Mouse (Mus musculus): Measurements from ENCODE around the gene Vmn2r19. TPM values are rescaled to one million over a fixed set of nuclear protein-coding genes. Genes with fewer than 3 reads are reported as not detected.
"Not testable (repeated sequence)": the region's sequence is repeated elsewhere in the genome, so short reads cannot be mapped to it uniquely, and the experiment has no call there.

The Vmn2r19 gene
- total RNA-seq (2021): not detected

DNA sequence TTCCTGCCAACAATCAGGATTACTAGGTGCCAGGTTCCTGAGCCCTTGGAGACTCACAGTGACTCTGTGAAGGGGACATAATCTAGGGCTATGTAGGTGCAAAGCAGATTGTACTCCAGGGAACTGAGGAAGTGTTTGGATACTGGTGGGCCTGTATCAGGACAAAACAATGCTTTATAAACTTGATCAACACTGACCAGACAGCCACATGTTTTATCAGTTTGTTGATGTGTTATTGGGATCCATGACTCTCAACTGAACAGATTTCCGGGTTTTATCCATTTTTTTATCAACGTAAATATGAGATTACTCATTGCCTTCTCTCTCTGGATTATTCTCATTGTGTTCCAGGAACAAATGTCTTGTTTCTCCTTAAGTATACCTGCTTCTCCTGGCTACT is at the start of gene Vmn2r19:
Gene Vmn2r19 (plus strand): TSS at position 301 of the 400 bp plus-strand sequence.
- no peak for DNase-seq (ENCODE audit: extremely low spot score in 1 of 2, low spot score in 1 of 2)

DNA sequence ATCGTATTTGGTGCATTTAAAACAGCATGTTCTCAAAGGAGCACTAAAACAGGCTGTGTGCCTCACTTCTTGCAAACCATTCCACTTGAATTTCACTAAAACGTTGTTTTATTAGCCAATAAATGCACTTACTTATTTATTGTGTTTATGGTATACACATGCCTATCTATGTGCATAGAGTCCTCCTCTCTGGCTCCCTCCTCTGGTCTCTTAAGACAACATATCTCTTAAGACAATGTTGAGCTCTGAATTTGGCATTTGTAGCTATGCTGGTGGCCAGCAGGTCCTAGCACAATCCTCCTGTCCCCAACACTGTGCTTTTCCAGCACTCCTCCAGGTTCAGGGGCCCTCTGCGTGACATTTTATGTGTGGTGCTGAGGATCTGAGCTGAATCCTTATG is 49.2 kb upstream of the Vmn2r19 start:
- DNase-seq (ENCODE audit: extremely low spot score in 1 of 2, low spot score in 1 of 2): no peak

DNA sequence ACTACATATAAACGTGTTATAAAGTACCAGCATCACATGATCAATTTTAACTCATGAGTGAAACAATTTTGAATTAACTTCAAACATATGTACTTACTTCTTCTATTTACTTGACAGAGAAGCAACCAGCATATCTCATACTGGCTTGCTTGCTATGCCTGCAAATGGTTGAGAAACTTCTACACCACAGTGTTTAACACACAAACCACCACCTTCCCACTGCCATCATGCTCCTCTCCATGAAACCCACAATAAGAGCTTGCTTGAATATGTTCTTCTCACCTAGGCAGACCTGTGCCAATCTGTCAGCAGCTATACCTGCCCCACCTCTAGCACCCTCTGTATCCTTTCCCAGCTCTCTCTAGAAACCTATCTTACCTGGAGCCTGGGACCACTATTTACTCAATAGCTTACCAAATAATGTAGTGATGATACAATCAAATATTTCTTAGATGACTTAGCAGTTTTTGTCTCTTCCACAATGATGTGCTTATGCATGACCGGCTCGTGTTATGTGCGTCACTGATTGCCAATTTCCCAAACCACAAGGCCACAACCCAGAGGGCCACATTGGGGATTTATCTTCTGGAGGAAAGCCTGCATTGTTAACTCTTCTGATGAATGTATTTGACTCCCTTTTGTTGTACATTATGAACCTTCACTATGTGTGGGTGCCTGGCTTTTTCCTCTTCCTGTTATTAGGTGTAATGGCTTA is 48.1 kb upstream of the Vmn2r19 start:
- DNase-seq (ENCODE audit: extremely low spot score in 1 of 2, low spot score in 1 of 2): no peak

DNA sequence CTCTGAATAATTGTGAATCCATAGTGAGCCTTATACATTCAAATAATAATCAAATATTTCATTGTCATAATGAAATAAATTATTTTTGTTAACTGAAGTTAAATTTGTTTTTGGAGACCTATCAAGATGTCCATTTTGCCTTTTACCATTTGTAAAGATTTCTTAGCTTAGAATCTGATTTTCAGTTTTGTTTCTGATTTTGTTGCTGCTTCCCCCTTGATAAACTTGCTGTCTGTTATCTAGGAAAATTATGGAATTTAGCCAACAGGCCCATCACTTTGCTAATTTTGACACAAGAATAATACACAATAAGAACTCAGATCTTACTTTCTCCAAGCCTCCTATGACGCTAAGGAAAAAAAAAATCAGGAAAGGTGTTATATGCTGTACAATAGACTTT is 47.3 kb upstream of the Vmn2r19 start:
- no peak for DNase-seq (ENCODE audit: extremely low spot score in 1 of 2, low spot score in 1 of 2)

DNA sequence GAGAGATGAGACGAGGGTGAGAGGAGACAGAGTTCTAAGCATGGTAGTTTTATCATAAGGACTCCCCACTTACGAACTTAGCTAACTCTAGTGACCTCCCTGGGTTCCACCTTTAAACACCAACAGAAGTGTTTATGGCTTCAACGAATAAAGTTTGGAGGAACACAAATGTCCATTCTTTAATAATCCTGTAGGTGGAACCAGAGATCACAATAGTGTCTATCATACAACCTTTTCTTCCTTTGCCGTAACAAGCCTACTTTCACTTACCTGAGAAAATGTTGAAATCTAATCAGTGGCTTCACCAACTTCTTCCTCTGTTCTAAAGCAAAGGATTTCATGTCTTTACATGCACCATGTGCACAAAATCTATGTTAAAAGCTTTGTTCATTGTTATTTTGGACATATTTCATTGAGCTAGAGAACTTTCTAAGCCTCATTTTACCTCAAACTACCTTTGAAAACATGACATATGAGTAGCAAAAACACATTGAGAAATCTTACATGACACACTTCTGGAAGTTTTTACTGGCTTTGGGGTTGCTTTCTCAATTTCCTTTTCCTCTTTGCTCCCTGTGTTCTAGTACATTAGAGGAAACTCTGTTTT is 46.5 kb upstream of the Vmn2r19 start, which contains the start of gene Clec4d:
Gene Clec4d (plus strand): TSS at position 557 of the 607 bp plus-strand sequence.
- no peak for DNase-seq (ENCODE audit: extremely low spot score in 1 of 2, low spot score in 1 of 2)

DNA sequence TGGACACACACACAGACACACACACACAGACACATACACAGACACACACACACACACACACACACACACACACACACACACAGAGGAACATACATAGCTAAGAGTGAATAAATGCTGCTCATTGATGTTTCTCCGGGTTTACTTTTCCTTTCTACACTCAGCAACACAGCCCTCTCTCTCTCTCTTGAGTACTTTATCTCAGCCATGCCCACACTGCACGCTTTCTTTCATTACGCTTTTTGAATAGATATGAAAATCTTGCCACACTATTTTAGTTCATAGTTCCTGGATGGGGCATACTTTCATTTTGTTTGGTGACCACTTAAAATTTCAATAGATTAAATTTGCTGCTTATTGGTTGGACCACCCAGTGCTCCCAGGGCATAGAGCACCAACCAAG is 43.9 kb upstream of the Vmn2r19 start:
- no peak for DNase-seq (ENCODE audit: extremely low spot score in 1 of 2, low spot score in 1 of 2)

DNA sequence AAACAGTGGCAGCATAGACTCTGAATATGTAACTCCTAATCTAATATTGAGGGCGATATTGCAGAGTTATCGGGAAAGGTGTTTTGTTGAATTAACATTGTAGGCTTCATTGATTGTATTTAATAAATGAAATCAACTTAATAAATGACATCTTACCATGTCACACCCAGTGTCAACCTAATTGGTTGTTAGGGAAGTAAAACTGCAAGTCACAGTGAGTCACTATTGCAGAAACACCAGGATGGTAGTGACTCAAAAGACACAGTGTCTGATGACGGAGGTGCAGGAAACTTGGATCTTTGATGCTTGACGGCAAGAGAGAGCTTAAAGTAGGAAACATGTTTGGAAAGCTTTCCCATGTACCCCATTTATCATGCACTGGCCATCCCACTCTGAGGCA is 42.3 kb upstream of the Vmn2r19 start:
- DNase-seq (ENCODE audit: extremely low spot score in 1 of 2, low spot score in 1 of 2): no peak

DNA sequence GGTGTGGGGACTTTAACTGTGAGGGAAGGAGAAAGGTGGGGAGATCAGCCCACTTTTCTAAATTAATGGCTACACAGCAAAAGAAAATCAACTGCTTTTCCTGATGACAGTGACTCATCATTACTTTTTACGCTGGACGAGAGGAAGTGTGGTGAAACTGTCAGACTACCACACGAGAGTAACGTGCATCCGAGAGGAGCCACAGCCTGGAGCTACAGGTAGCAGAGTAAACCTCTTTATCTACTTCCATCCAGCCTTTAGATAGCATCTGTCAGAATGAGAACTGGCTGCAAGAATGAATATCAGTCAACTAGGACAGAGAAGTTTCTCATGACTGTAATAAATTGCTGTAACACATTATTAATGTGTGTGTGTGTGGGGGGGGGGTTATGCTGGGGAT is 41.2 kb upstream of the Vmn2r19 start:
- no peak for DNase-seq (ENCODE audit: extremely low spot score in 1 of 2, low spot score in 1 of 2)

DNA sequence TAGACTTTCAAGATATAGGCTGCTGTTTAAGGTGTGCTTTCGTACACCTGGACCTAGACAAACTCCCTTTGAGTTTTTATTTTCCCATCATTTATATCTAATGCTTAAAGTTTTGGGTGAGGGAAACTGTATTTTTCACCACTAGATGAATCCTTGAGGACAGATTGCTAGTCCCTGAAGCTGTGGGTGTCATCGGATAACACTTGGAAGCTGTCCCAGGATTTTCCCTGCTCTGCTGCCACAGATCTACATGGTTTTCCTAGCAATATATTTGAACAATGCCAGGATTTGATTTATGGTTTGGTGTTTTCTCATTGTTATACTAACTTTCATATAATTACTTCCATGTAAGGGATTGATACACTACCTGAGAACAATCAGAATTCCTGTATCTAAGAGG is 28.7 kb upstream of the Vmn2r19 start:
- no peak for DNase-seq (ENCODE audit: extremely low spot score in 1 of 2, low spot score in 1 of 2)

DNA sequence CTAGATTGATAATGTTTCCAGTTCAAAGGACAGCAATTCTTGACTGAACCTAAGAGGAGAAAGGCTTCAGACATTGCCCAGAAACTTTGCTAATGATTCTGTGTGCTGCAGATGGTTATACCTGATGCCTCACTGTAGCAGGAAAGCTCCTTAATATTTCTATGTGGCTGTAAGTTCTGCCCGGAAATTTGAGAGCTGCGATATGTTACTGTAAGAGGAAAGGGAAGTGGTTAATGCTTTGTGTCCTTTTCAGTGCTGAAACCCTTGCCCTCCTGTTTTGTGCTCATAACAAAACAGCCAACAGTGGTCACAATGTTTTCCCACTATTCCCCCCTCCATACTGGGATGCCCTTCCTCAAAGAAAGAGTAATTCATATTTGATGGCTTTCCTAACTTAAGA is 21.8 kb upstream of the Vmn2r19 start:
- no peak for DNase-seq (ENCODE audit: extremely low spot score in 1 of 2, low spot score in 1 of 2)

DNA sequence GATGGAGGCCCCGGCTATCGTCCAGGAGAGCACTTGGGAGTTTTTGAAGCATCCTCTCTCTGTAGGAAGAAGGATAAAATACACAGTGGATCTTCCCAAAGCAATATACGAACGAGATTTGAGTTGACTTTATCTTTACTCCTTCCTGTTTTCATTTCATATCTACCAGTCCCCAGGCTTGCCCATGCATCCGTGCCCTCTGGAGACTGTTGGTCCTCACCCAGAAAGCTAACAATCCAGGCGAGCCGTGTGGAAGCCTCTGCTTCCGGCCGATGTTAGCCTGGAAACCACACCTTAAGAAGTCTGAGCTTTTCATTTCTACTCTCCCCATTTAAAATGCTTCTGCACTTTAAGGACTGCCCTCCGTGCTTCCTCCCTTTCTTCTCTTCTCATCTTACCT is 19.2 kb upstream of the Vmn2r19 start:
- no peak for DNase-seq (ENCODE audit: extremely low spot score in 1 of 2, low spot score in 1 of 2)

DNA sequence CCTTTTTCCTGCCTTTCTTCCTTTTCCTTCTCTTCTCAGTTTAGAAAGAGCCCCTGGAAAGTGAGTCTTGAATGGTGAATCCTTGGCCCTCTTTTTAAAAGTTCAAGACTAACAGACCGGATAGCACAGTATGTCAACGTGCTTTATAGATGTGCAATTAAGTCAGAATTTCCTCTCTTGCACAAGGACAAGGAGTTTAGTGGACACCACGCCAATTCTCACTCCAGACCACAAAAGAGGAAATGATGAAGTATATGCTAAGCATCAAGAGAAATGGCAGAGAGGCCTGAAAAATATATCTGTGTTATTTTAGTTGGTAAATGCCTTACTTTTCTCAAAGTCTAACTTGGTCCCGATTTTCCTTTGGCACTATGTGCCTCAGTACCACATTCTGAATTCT is 18.4 kb upstream of the Vmn2r19 start, which contains the start of gene Clec4e:
Gene Clec4e (minus strand): TSS at position 118 of the 400 bp plus-strand sequence.
- no peak for DNase-seq (ENCODE audit: extremely low spot score in 1 of 2, low spot score in 1 of 2)

DNA sequence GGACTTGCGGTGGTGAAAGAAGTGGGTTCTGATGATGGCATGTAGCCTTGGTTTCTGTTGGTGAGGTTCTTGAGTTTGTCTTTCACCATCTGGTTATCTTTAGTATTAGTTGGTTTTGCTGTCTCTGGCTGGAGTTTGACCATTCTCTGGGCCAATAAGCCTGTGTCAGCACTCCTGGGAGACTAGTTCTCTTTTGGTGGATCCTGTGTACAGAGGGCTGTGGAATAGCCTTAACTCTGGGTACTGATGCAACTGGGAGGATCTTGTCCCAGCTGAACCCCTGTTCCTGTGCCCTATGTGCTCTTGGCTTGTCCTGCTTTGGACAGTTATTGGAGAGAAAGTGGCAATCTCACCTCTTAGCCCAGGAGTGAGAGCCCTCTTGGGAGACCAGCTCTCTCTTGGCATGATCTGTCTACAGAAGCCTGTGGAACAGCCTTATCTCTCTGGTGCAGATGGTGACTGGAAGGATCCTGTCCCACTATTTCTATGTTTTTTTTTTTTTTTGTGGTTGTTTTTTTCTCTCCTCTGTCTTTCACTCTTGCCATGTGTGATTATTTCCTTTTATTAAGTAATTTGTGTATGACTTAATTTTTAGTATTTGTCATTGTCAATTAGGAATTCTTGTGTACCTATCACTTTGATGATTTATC is 15.3 kb upstream of the Vmn2r19 start:
- DNase-seq (ENCODE audit: extremely low spot score in 1 of 2, low spot score in 1 of 2): no peak

DNA sequence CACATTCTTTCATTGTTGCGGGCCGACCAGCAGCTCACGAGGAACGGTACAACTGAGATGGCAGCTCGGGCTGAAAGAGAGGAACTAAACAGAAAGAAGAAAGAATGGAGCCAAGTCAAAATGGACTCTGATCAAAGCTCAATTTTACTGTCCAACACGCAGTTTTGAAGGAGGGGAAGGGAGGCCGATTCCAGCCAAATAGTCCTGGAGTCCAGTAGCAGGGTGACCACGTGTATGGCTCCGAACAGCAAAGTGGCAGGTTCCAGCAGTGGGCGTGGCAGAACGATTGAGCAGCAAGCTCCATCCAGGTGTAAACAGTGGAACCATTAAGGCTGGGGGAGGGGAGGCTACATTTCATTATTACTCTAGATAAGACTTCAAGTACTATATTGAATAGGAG is 14.6 kb upstream of the Vmn2r19 start:
- not testable (repeated sequence) for DNase-seq (ENCODE audit: extremely low spot score in 1 of 2, low spot score in 1 of 2)

DNA sequence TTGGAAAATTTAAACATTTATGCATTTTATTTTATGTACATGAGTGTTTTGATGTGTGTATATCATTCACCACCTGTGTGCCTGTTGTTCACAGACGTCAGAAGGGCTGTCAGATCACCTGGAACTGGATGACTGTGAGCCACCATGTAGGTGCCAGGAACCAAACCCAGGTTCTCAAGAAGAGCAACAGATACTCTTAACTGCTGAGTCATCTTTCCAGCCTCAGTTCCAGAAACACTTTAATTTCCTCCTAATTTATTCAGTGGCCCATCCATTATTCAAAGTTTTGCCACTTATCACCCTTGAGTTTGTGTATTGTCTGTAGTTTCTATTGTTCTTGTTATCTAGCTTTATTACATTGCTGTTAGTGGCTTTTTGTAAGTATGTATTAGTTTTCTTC is 11.4 kb upstream of the Vmn2r19 start:
- no peak for DNase-seq (ENCODE audit: extremely low spot score in 1 of 2, low spot score in 1 of 2)

DNA sequence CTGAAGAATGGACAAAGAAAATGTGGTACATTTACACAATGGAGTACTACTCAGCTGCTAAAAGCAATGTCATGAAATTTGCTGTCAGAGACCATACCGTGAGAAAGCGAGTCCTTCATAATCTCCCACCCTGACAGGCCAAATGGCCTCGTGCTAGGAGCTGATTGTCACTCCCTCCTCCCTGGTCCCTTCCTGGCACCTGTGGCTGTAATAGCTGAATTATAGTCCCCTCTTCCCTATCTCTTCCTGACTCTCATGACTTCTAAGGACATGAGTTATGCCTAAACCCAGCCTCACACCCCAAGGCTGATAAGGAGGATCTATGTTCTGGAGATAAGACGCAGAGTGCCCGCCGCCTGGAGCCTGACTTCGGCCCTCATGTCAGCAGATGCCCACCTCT is 1.8 kb upstream of the Vmn2r19 start:
- DNase-seq (ENCODE audit: extremely low spot score in 1 of 2, low spot score in 1 of 2): not testable (repeated sequence)

DNA sequence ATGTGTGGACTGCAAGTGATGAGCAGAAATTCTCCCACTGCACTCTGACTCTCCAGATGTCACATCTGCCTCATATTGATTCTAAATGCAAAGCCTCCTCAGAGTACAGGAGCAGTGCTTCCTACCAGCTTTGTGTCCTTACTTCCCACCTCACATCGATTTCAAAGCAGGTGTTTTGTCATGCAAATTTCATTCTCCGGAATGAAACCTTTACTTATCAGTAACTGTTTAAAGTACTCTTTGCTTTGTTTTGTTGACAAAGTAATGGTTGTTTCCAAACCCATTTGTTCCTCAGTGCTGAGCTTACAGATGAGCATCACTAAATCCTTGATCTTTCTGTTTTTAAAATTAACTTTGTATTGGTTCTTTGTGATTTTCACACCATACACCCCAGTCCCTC is 24.4 kb downstream of the Vmn2r19 start:
- no peak for DNase-seq (ENCODE audit: extremely low spot score in 1 of 2, low spot score in 1 of 2)

DNA sequence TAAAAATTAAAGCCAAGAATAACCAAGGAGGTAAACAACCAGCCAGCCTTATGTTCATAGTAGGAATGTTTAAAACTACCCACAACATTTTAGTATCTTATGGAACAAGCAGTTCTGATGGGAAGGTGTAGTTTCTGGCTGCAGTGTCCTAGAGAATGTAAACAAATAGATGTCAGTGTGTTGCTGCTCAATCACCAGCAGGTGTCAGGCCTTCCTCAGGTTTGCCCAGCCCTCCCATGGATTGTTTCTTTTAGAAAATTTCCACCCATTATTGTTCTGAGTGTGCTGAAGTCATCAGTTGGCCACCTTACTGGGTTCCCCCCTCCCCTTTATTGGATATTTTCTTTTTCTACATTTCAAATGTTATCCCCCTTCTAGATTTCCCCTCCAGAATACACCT is 32.0 kb downstream of the Vmn2r19 start:
- peak in 1 of 2 experiments; percentile 16 for DNase-seq (ENCODE audit: extremely low spot score in 1 of 2, low spot score in 1 of 2)

DNA sequence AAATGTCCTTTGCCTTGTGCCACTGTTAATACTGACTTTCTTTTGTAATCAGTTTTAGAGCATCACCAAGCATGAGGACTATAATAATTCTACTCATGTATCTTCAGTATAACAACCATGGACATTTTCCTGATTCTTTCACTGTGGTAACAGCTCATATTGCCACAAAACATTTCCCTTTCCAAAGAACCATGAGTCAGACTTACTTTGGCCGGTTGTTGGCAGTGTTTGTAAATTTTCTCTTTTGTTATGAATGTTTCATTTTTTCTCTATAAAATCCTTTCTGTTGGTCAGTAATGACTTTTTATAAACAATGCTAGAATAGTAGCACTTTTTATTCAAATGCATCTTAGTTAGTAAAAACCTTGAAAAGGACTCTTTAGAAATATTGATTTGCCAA is 38.0 kb downstream of the Vmn2r19 start:
- no peak for DNase-seq (ENCODE audit: extremely low spot score in 1 of 2, low spot score in 1 of 2)
